Mouse (Mus musculus) central nervous system, embryonic 14 days (tissue): ENCODE measurements around the gene Zfp976. TPM values are rescaled to one million over a fixed set of nuclear protein-coding genes. Genes with fewer than 3 reads are reported as not detected.

Experiments used
- polyA plus RNA-seq: library from polyadenylated mRNA; depleted of rRNA; stranded (reverse); fragments of >200 nt; gene quantifications from 2 replicates; pipeline ENCODE4 v1.2.3, GENCODE M21; 2012; rRNA removed

Gene Zfp976
- polyA plus RNA-seq = 1.8 and 2.0 TPM in 2 replicates

GRCm38 (mm10) chr7:42642152-42643115, at the start of gene Zfp976:
Zfp976 (minus strand) TSS chr7:42642588.

GRCm38 (mm10) chr7:42592413-42592812, 50.0 kb downstream of the Zfp976 start, which contains the start of gene Zfp977:
Zfp977 (minus strand) TSS chr7:42592547.

GRCm38 (mm10) chr7:42578488-42578887, 63.9 kb downstream of the Zfp976 start, which contains the start of gene Gm21028:
Gm21028 (minus strand) TSS chr7:42578588.

Other genes starting within 250 kb of the Zfp976 start
- gene 4933421I07Rik, start 194.5 kb downstream of the Zfp976 start, polyA plus RNA-seq = not detected in 2 replicates
- gene Zfp141, start 136.8 kb downstream of the Zfp976 start, polyA plus RNA-seq = 15.7 and 16.4 TPM in 2 replicates
- gene Gm21028, start 64.0 kb downstream of the Zfp976 start, polyA plus RNA-seq = not detected in 2 replicates
- 0.69 and 0.94 TPM in 2 replicates for gene Zfp977, start 50.0 kb downstream of the Zfp976 start, polyA plus RNA-seq
- gene Zfp975, start 50.2 kb upstream of the Zfp976 start, polyA plus RNA-seq = 3.3 and 3.5 TPM in 2 replicates
- gene Gm17067, start 84.4 kb upstream of the Zfp976 start, polyA plus RNA-seq = not detected in 2 replicates
- not detected in 2 replicates for gene Vmn2r62, start 150.9 kb upstream of the Zfp976 start, polyA plus RNA-seq
- gene Gm2381, start 224.6 kb upstream of the Zfp976 start, polyA plus RNA-seq = not detected in 2 replicates